Mouse (Mus musculus) myocyte (in vitro differentiated cells): Measurements from ENCODE around the gene Msh4.

Experiments
- E2F4 ChIP-seq: IDR thresholded peaks from one replicate; pipeline ENCODE4 v1.6.1; 2011; ENCODE audit warnings: mild to moderate bottlenecking, control low read depth, moderate library complexity; ENCODE audit not compliant: insufficient read depth
- MYOD1 ChIP-seq, 3 experiments: IDR thresholded peaks; one replicate each; pipeline ENCODE4 v1.6.1; 2011; ENCODE audit warnings: control low read depth in 2 of 3, low read depth in 2 of 3, mild to moderate bottlenecking in 2 of 3, moderate library complexity in 1 of 3; ENCODE audit not compliant: insufficient read length in 2 of 3, control insufficient read depth in 1 of 3
- MYOG ChIP-seq, 3 experiments: IDR thresholded peaks; one replicate each; pipeline ENCODE4 v1.6.1; 2011; ENCODE audit warnings: control low read depth in 2 of 3, low read depth in 2 of 3, mild to moderate bottlenecking in 2 of 3; ENCODE audit not compliant: insufficient read length in 2 of 3, control insufficient read depth in 1 of 3, insufficient read depth in 1 of 3
- POLR2A ChIP-seq: IDR thresholded peaks from one replicate; pipeline ENCODE4 v1.6.1; 2011; ENCODE audit warnings: low read depth, mild to moderate bottlenecking, control low read depth, moderate library complexity; ENCODE audit not compliant: insufficient read length
- POLR2AphosphoS2 ChIP-seq: IDR thresholded peaks from one replicate; pipeline ENCODE4 v1.6.1; 2011; ENCODE audit warnings: low read depth, control low read depth; ENCODE audit not compliant: insufficient read length
- REST ChIP-seq: IDR thresholded peaks from one replicate; pipeline ENCODE4 v1.6.1; 2011; ENCODE audit warnings: mild to moderate bottlenecking, control low read depth, moderate library complexity; ENCODE audit not compliant: insufficient read depth, insufficient read length
- USF1 ChIP-seq: IDR thresholded peaks from one replicate; pipeline ENCODE4 v1.6.1; 2011; ENCODE audit warnings: low read depth, mild to moderate bottlenecking, control low read depth, moderate library complexity

DNA sequence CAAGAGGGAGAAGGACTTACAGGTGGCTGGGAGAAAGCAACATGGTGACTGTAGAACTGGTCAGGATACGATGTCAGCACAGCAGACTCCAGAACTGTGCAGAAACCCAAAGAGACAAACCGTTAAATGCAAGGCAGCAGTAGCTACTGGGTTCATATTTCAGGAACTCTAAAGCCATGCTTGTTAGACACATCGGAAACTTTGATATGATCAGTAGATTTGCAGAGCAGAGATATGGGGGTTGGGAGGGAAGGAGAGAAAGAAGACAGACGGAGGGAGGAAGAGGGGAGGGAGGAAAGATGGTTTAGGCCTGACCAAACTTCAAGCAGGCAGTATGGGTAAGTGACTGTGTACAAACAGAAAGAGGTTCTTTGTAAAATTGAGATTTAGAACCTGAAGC is 68.3 kb downstream of the Msh4 start:
- TF ChIP-seq POLR2AphosphoS2 (no peak), POLR2A (no peak), REST (no peak), MYOG (IDR thresholded peaks at IDR 0.05; ENCODE audit: control insufficient read depth in 1 of 3, insufficient read depth in 1 of 3, insufficient read length in 2 of 3, low read depth in 2 of 3) (no peak), MYOD1 (IDR thresholded peaks at IDR 0.05; ENCODE audit: control insufficient read depth in 1 of 3, insufficient read length in 2 of 3, low read depth in 2 of 3) (no peak), USF1 (no peak), E2F4 (no peak)
